Mouse (Mus musculus): ENCODE data around the gene Asf1b.

Gene Asf1b

GRCm38 (mm10) chr8:83955106-83955957 is at the start of gene Asf1b, which contains the start of gene Gm10644:
Gene Asf1b (plus strand): TSS chr8:83955507.
Gene Gm10644 (minus strand): TSS chr8:83955205.
- in situ Hi-C loops (cut with MboI) = no loop called here

- in situ Hi-C loops (cut with MboI) = no loop called here
Measured at GRCm38 (mm10) chr8:83908583-83908982, 46.7 kb upstream of the Asf1b start.

GRCm38 (mm10) chr8:83909311-83909710 is 46.0 kb upstream of the Asf1b start:
- in situ Hi-C loops (cut with MboI) = no loop called here

- in situ Hi-C loops (cut with MboI) = no loop called here
Measured at GRCm38 (mm10) chr8:83911809-83912731, 43.2 kb upstream of the Asf1b start.

- in situ Hi-C loops (cut with MboI) = no loop called here
Measured at GRCm38 (mm10) chr8:83914232-83914631, 41.1 kb upstream of the Asf1b start.

GRCm38 (mm10) chr8:83914860-83915259 is 40.4 kb upstream of the Asf1b start:
- in situ Hi-C loops (cut with MboI) = no loop called here

GRCm38 (mm10) chr8:83916015-83916414 is 39.3 kb upstream of the Asf1b start:
- in situ Hi-C loops (cut with MboI) = no loop called here

- in situ Hi-C loops (cut with MboI) = no loop called here
Measured at GRCm38 (mm10) chr8:83917566-83917965, 37.7 kb upstream of the Asf1b start.

GRCm38 (mm10) chr8:83921558-83921957 is 33.7 kb upstream of the Asf1b start:
- in situ Hi-C loops (cut with MboI) = no loop called here

GRCm38 (mm10) chr8:83922727-83923126 is 32.6 kb upstream of the Asf1b start:
- in situ Hi-C loops (cut with MboI) = no loop called here

GRCm38 (mm10) chr8:83924585-83924984 is 30.7 kb upstream of the Asf1b start:
- in situ Hi-C loops (cut with MboI) = no loop called here

- in situ Hi-C loops (cut with MboI) = no loop called here
Measured at GRCm38 (mm10) chr8:83926266-83926665, 29.0 kb upstream of the Asf1b start.

- in situ Hi-C loops (cut with MboI) = no loop called here
Measured at GRCm38 (mm10) chr8:83934222-83934621, 21.1 kb upstream of the Asf1b start.

- in situ Hi-C loops (cut with MboI) = no loop called here
Measured at GRCm38 (mm10) chr8:83934994-83935393, 20.3 kb upstream of the Asf1b start.

GRCm38 (mm10) chr8:83935435-83935834 is 19.9 kb upstream of the Asf1b start:
- in situ Hi-C loops (cut with MboI) = no loop called here

- in situ Hi-C loops (cut with MboI) = no loop called here
Measured at GRCm38 (mm10) chr8:83937645-83938044, 17.7 kb upstream of the Asf1b start.

- in situ Hi-C loops (cut with MboI) = no loop called here
Measured at GRCm38 (mm10) chr8:83938330-83938729, 17.0 kb upstream of the Asf1b start.

GRCm38 (mm10) chr8:83941066-83941677 is 14.1 kb upstream of the Asf1b start:
- in situ Hi-C loops (cut with MboI) = no loop called here

GRCm38 (mm10) chr8:83942446-83942845 is 12.9 kb upstream of the Asf1b start:
- in situ Hi-C loops (cut with MboI) = no loop called here

GRCm38 (mm10) chr8:83945540-83945939 is 9.8 kb upstream of the Asf1b start:
- in situ Hi-C loops (cut with MboI) = no loop called here

GRCm38 (mm10) chr8:83954749-83955105 is 580 bp upstream of the Asf1b start:
- in situ Hi-C loops (cut with MboI) = no loop called here

- in situ Hi-C loops (cut with MboI) = no loop called here
Measured at GRCm38 (mm10) chr8:83955958-83956218, 581 bp downstream of the Asf1b start.

GRCm38 (mm10) chr8:83956789-83957188 is 1.5 kb downstream of the Asf1b start:
- in situ Hi-C loops (cut with MboI) = no loop called here
